Mouse (Mus musculus) megakaryocyte, embryonic 14.5 days (primary cell): ENCODE results near the gene Chmp4b.

Experiments
- FLI1 ChIP-seq: IDR thresholded peaks from 2 replicates; pipeline ENCODE4 v1.6.1; 2012; ENCODE audit warnings: low read length, inconsistent platforms, mixed read lengths
- GATA1 ChIP-seq: IDR thresholded peaks from 3 replicates; pipeline ENCODE4 v1.6.1; 2012; ENCODE audit warnings: mixed read lengths, low read length, inconsistent platforms, borderline replicate concordance

DNA sequence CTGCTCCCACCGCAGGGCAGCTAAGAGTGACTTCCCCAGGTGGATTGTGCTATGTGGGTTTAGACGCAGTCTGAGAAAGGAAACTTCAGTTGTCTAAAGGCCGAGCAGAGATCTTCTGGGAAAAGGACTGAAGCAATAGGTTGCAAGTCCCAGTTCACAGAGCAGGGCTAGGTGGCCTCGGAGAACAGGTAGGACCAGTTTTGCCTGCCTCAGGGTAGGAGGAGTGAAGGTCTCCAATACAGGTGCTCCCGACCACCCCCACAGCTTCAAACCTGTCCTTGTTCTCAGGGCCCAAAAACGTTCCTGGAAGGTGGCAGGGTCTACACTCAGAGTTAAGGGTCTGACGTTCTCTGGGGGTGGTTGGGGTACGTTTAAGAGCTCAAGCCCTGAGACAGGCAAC lies at the start of gene Chmp4b:
- no peak for TF ChIP-seq GATA1
- TF ChIP-seq FLI1: no peak
